Mouse (Mus musculus) heart, adult 2 months (tissue): ENCODE results near the gene Avp.

Experiments used
- CTCF ChIP-seq: fragments of 200-600 bp; IDR thresholded peaks from 2 replicates; pipeline ENCODE4 v1.8.1; 2022; ENCODE audit warnings: antibody characterized with exemption, mild to moderate bottlenecking, moderate library complexity
- EP300 ChIP-seq: fragments of 200-500 bp; IDR thresholded peaks from 2 replicates; pipeline ENCODE4 v1.6.1; 2011; ENCODE audit warnings: low read depth, low read length, control low read depth; ENCODE audit not compliant: insufficient read depth
- POLR2A ChIP-seq: fragments of 200-500 bp; IDR thresholded peaks from 2 replicates; pipeline ENCODE4 v1.6.1; 2011; ENCODE audit warnings: mild to moderate bottlenecking, low read depth, low read length, control low read depth; ENCODE audit not compliant: insufficient read depth

GRCm38 (mm10) chr2:130536890-130537289, 45.5 kb downstream of the Avp start:
- TF ChIP-seq POLR2A (no peak), CTCF (no peak), EP300 (no peak)
